Mouse (Mus musculus) myocyte (in vitro differentiated cells): ENCODE results near the gene Selenok. TPM values are rescaled to one million over a fixed set of nuclear protein-coding genes. Genes with fewer than 3 reads are reported as not detected.

Experiments used
- H3K27me3 ChIP-seq: one replicate; pipeline ENCODE4 v1.6.1; 2011; ENCODE audit not compliant: control insufficient read depth, insufficient read depth, insufficient read length
- H3K36me3 ChIP-seq: one replicate; pipeline ENCODE4 v1.6.1; 2011; ENCODE audit not compliant: control insufficient read depth, insufficient read depth
- H3K4me2 ChIP-seq: one replicate; pipeline ENCODE4 v1.6.1; 2011; ENCODE audit warnings: low read depth, control low read depth
- H3K4me3 ChIP-seq: one replicate; pipeline ENCODE4 v1.5.1; 2011; ENCODE audit warnings: mild to moderate bottlenecking, control low read depth, moderate library complexity
- H3K79me2 ChIP-seq: one replicate; pipeline ENCODE4 v1.6.1; 2011; ENCODE audit not compliant: control insufficient read depth, insufficient read depth
- H3ac ChIP-seq: one replicate; pipeline ENCODE4 v1.6.1; 2011; ENCODE audit not compliant: control insufficient read depth, insufficient read length
- CEBPB ChIP-seq: IDR thresholded peaks from 2 replicates; pipeline ENCODE4 v1.6.1; 2011; ENCODE audit warnings: mild to moderate bottlenecking, moderate library complexity; ENCODE audit not compliant: poor library complexity, insufficient read depth, severe bottlenecking
- E2F4 ChIP-seq: IDR thresholded peaks from one replicate; pipeline ENCODE4 v1.6.1; 2011; ENCODE audit warnings: mild to moderate bottlenecking, control low read depth, moderate library complexity; ENCODE audit not compliant: insufficient read depth
- MAX ChIP-seq: IDR thresholded peaks from one replicate; pipeline ENCODE4 v1.6.1; 2011; ENCODE audit warnings: low read depth, mild to moderate bottlenecking, control low read depth
- MYOD1 ChIP-seq, 3 experiments: IDR thresholded peaks; one replicate each; pipeline ENCODE4 v1.6.1; 2011; ENCODE audit warnings: control low read depth in 2 of 3, low read depth in 2 of 3, mild to moderate bottlenecking in 2 of 3, moderate library complexity in 1 of 3; ENCODE audit not compliant: insufficient read length in 2 of 3, control insufficient read depth in 1 of 3
- MYOG ChIP-seq, 3 experiments: IDR thresholded peaks; one replicate each; pipeline ENCODE4 v1.6.1; 2011; ENCODE audit warnings: control low read depth in 2 of 3, low read depth in 2 of 3, mild to moderate bottlenecking in 2 of 3; ENCODE audit not compliant: insufficient read length in 2 of 3, control insufficient read depth in 1 of 3, insufficient read depth in 1 of 3
- POLR2A ChIP-seq: IDR thresholded peaks from one replicate; pipeline ENCODE4 v1.6.1; 2011; ENCODE audit warnings: low read depth, mild to moderate bottlenecking, control low read depth, moderate library complexity; ENCODE audit not compliant: insufficient read length
- POLR2AphosphoS2 ChIP-seq: IDR thresholded peaks from one replicate; pipeline ENCODE4 v1.6.1; 2011; ENCODE audit warnings: low read depth, control low read depth; ENCODE audit not compliant: insufficient read length
- REST ChIP-seq: IDR thresholded peaks from one replicate; pipeline ENCODE4 v1.6.1; 2011; ENCODE audit warnings: mild to moderate bottlenecking, control low read depth, moderate library complexity; ENCODE audit not compliant: insufficient read depth, insufficient read length
- SRF ChIP-seq: IDR thresholded peaks from one replicate; pipeline ENCODE4 v1.6.1; 2011; ENCODE audit warnings: low read depth; ENCODE audit not compliant: control insufficient read depth, insufficient read length
- TCF12 ChIP-seq: IDR thresholded peaks from one replicate; pipeline ENCODE4 v1.6.1; 2011; ENCODE audit warnings: mild to moderate bottlenecking, control low read depth; ENCODE audit not compliant: poor library complexity, insufficient read depth, severe bottlenecking
- TCF3 ChIP-seq: IDR thresholded peaks from one replicate; pipeline ENCODE4 v1.6.1; 2011; ENCODE audit warnings: low read depth, control low read depth; ENCODE audit not compliant: insufficient read length
- USF1 ChIP-seq: IDR thresholded peaks from one replicate; pipeline ENCODE4 v1.6.1; 2011; ENCODE audit warnings: low read depth, mild to moderate bottlenecking, control low read depth, moderate library complexity
- polyA plus RNA-seq: library from polyadenylated mRNA; unstranded; fragments of >200 nt; fragmentation: generic; extraction: Trizol; gene quantifications from one replicate; pipeline ENCODE4 v1.2.1, GENCODE M21; 2012; ENCODE audit warnings: missing spikeins

Selenok gene
- polyA plus RNA-seq, 1 experiment: 102 TPM

DNA sequence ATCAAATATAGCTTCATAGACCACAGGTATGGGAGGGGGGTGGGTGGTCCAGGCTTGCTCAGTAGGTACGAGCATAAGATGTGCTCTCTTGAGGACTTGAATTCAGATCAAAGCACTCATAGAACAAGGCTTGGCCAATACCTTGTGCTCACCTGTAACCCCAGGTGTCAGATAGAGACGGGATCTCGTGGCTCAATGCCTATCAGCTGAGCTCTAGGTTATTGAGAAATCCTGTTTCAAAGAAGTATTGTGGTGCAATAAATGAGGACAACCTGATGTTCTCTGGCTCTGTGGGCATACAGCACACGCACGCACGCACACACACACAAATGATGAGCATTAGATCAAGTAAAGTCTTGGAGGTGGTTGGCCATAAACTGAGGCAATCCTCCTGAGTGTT is 8.8 kb downstream of the Selenok start:
- no peak overlapping the region for H3K4me2 ChIP-seq
- H3K36me3 ChIP-seq: peaks cover 37% of the 10 kb centered on the region
- H3K27me3 ChIP-seq: no peaks in the 10 kb centered on the region
- H3K79me2 ChIP-seq: peaks cover 27% of the 10 kb centered on the region
- H3ac ChIP-seq: no peak overlapping the region
- no peak overlapping the region for H3K4me3 ChIP-seq
- TF ChIP-seq E2F4: no peak
- no peak for TF ChIP-seq TCF12
- TF ChIP-seq MYOG (IDR thresholded peaks at IDR 0.05; ENCODE audit: control insufficient read depth in 1 of 3, insufficient read depth in 1 of 3, insufficient read length in 2 of 3, low read depth in 2 of 3): no peak
- no peak for TF ChIP-seq MYOD1 (IDR thresholded peaks at IDR 0.05; ENCODE audit: control insufficient read depth in 1 of 3, insufficient read length in 2 of 3, low read depth in 2 of 3)
- TF ChIP-seq SRF: no peak
- TF ChIP-seq CEBPB: no peak
- TF ChIP-seq MAX: no peak
- no peak for TF ChIP-seq POLR2A
- TF ChIP-seq USF1: no peak
- TF ChIP-seq REST: no peak
- TF ChIP-seq POLR2AphosphoS2: no peak
- TF ChIP-seq TCF3: no peak

DNA sequence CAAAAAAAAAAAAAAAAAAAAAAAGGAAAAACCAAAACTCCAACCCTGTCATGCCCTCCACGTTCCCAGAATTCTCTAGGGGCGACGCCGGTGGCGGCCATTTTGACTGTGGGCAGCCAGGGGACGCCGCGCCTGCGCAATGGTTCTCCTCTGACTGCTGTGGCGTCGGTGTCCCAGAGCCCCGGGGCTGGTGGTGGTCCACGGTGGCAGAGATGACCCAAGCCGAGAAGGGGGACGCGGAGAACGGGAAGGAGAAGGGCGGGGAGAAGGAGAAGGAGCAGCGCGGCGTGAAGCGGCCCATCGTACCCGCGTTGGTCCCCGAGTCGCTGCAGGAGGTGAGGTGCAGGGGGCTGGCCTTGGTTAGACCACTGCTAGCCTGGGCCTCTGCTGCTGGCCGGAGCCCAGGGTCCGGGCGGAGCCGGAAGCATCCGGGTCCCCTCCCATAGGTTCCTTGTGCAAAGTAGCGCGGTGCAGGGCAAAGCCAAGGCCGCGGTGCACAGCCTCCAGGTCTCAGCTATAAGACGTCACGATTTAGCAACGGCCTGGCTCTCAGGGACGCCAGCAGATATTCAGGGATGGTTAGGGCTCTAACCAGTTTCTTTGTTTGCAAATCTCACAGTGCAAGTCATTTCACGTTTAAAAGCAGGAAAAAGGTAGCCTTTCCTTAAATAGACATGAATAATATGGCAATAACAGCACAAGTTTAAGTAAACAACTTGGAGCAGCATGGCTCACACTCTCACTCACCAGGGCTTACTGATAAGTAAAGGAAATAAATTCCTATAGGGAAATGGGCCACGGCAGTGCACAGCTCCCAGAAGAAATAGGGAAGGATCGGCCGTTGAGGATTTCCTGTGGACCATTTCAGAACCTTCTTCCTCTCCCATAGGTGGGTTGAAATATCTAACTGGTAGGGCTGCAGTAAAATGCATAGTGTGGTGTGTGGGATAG is 10.4 kb downstream of the Selenok start, which contains the start of gene Actr8:
TSS of gene Actr8 (plus strand) at position 84 of the 951 bp plus-strand sequence.
- Histone ChIP-seq H3ac (peak within 1 kb of the TSS; percentile 80), H3K79me2 (peaks cover 27% of the 10 kb centered on the region), H3K4me2 (peak within 1 kb of the TSS; percentile 81), H3K4me3 (peak within 1 kb of the TSS; percentile 63), H3K27me3 (no peaks in the 10 kb centered on the region), H3K36me3 (peaks cover 41% of the 10 kb centered on the region)
- no peak for TF ChIP-seq MYOG (IDR thresholded peaks at IDR 0.05; ENCODE audit: control insufficient read depth in 1 of 3, insufficient read depth in 1 of 3, insufficient read length in 2 of 3, low read depth in 2 of 3)
- TF ChIP-seq POLR2AphosphoS2: peak; percentile 79
- peak in 1 of 3 experiments; percentile 27 for TF ChIP-seq MYOD1 (IDR thresholded peaks at IDR 0.05; ENCODE audit: control insufficient read depth in 1 of 3, insufficient read length in 2 of 3, low read depth in 2 of 3)
- peak; percentile 83 for TF ChIP-seq POLR2A

DNA sequence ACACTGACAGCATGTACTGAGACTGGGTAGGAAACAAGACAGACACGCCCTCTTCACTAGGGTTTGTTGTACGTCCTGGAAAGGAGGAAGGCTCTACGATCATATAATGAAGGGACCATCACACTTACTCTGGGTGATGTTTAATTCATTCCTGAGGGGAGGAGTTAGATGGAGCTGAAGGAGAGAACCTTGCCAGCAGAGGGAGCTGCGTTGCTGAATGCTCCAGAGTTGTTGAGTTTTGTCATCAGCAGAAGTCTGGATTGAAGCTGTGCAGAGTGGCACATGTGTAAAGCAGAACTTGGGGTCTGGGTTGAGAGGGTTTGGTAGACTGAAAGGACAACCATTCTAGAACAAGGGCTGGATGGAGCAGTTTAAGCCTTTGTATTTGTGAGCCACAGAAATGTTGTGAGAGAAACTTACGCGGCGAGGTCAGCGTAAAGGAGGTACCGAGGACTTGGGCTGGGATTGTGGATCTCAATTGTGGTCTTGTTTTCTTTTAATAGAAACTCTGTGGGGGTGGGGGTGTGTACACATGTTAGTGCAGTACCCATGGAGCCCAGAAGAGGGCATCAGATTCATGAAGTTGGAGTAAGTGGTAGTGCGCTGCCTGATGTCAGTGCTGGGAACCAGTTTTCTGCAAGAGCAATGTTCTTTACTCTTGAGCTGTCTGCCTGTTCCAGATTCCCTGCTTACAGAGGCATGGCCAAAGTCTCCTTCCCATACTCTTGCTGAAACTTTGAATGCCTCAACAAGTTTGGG is 12.5 kb downstream of the Selenok start:
- Histone ChIP-seq H3K4me2 (no peak overlapping the region), H3K27me3 (no peaks in the 10 kb centered on the region), H3ac (no peak overlapping the region), H3K4me3 (no peak overlapping the region), H3K36me3 (peaks cover 43% of the 10 kb centered on the region), H3K79me2 (peaks cover 27% of the 10 kb centered on the region)
- TF ChIP-seq USF1 (no peak), E2F4 (no peak), SRF (no peak), POLR2AphosphoS2 (no peak), POLR2A (no peak), MYOD1 (IDR thresholded peaks at IDR 0.05; ENCODE audit: control insufficient read depth in 1 of 3, insufficient read length in 2 of 3, low read depth in 2 of 3) (no peak), CEBPB (no peak), TCF3 (no peak), MYOG (IDR thresholded peaks at IDR 0.05; ENCODE audit: control insufficient read depth in 1 of 3, insufficient read depth in 1 of 3, insufficient read length in 2 of 3, low read depth in 2 of 3) (no peak), MAX (no peak), TCF12 (no peak), REST (no peak)

DNA sequence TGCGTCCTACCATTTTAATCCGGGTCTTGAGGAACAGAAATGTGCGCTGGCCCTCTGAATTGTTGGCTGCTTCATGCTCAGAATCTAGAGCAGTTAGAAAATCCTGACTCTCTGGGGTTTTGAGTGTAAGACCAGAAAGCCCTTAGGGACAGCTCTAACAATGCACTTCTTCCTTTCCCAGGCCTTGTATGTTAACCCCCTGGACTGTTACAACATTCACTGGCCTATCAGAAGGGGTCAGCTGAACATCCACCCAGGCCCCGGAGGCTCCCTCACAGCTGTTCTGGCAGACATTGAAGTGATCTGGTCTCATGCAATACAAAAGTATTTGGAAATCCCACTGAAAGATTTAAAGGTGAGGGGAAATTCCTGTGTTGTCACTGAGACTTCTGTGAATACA is 18.0 kb downstream of the Selenok start:
- Histone ChIP-seq H3K36me3 (peaks cover 63% of the 10 kb centered on the region), H3K79me2 (peaks cover 2% of the 10 kb centered on the region), H3K4me3 (no peak overlapping the region), H3K27me3 (no peaks in the 10 kb centered on the region), H3ac (no peak overlapping the region), H3K4me2 (no peak overlapping the region)
- no peak for TF ChIP-seq TCF3
- TF ChIP-seq SRF: no peak
- no peak for TF ChIP-seq TCF12

DNA sequence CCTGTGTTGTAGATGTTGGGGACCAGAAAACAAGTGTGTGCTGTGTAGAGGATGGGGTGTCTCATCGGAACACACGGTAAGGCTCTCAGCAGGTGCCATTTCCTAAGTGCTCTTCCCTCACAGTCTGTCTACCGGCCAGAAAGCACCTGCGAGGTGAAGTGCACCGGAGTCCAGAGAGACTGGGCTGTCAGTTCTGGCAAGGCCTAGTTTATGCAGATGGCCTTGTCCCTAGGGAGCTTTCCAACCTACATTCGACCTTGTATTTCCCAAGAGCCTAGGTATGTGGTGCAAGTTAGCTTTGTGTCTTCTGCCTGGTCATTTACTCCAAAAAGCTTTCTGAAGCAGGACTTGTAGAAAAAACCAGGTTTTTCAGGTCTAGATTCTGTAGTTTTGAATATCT is 19.2 kb downstream of the Selenok start:
- H3K79me2 ChIP-seq: no peaks in the 10 kb centered on the region
- no peak overlapping the region for H3ac ChIP-seq
- H3K27me3 ChIP-seq: no peaks in the 10 kb centered on the region
- peaks cover 53% of the 10 kb centered on the region for H3K36me3 ChIP-seq
- TF ChIP-seq MYOD1 (IDR thresholded peaks at IDR 0.05; ENCODE audit: control insufficient read depth in 1 of 3, insufficient read length in 2 of 3, low read depth in 2 of 3): no peak
- no peak for TF ChIP-seq MYOG (IDR thresholded peaks at IDR 0.05; ENCODE audit: control insufficient read depth in 1 of 3, insufficient read depth in 1 of 3, insufficient read length in 2 of 3, low read depth in 2 of 3)
- TF ChIP-seq POLR2A: no peak
- no peak for TF ChIP-seq TCF3
- TF ChIP-seq E2F4: no peak
- no peak for TF ChIP-seq SRF
- TF ChIP-seq REST: no peak
- TF ChIP-seq USF1: no peak
- TF ChIP-seq POLR2AphosphoS2: no peak
- TF ChIP-seq TCF12: no peak
- no peak for TF ChIP-seq MAX
- no peak for TF ChIP-seq CEBPB
- no peak overlapping the region for H3K4me3 ChIP-seq
- no peak overlapping the region for H3K4me2 ChIP-seq
